Mouse (Mus musculus) neural tube, embryonic 11.5 days (tissue): ENCODE data around the gene Zbtb41. TPM values are rescaled to one million over a fixed set of nuclear protein-coding genes. Genes with fewer than 3 reads are reported as not detected.

Source experiments
- ATAC-seq: fragments of 200-750 bp; cut with Nextera tagmentation; 2 replicates; pipeline ENCODE4 v1.8.0; 2017; ENCODE audit warnings: moderate number of reproducible peaks, mild to moderate bottlenecking, moderate TSS enrichment, moderate library complexity; ENCODE audit not compliant: insufficient read depth, low FRiP score, low TSS enrichment
- DNase-seq: peaks from one replicate; pipeline ENCODE4 v3.0.0-alpha.2; 2015; ENCODE audit warnings: low spot score
- H3K27ac ChIP-seq: fragments of 300-500 bp; sonication (generic); 2 replicates; pipeline ENCODE4 v1.5.1; 2014; ENCODE audit warnings: low read depth, mild to moderate bottlenecking, low read length
- H3K27me3 ChIP-seq: fragments of 300-500 bp; sonication (generic); 2 replicates; pipeline ENCODE4 v1.6.1; 2014; ENCODE audit warnings: mild to moderate bottlenecking, low read length, mixed read lengths; ENCODE audit not compliant: control insufficient read depth, insufficient read depth
- H3K36me3 ChIP-seq: fragments of 300-500 bp; sonication (generic); 2 replicates; pipeline ENCODE4 v1.6.1; 2014; ENCODE audit warnings: mild to moderate bottlenecking, low read length, moderate library complexity, mixed read lengths; ENCODE audit not compliant: control insufficient read depth, insufficient read depth
- H3K4me1 ChIP-seq: fragments of 300-500 bp; sonication (generic); 2 replicates; pipeline ENCODE4 v1.6.1; 2014; ENCODE audit warnings: low read length, mixed read lengths; ENCODE audit not compliant: control insufficient read depth, insufficient read depth
- H3K4me2 ChIP-seq: fragments of 300-500 bp; sonication (generic); 2 replicates; pipeline ENCODE4 v1.6.1; 2014; ENCODE audit warnings: low read depth, mild to moderate bottlenecking, moderate library complexity
- H3K4me3 ChIP-seq: fragments of 300-500 bp; sonication (generic); 2 replicates; pipeline ENCODE4 v1.5.1; 2014; ENCODE audit warnings: low read depth, low read length
- H3K9ac ChIP-seq: fragments of 300-500 bp; sonication (generic); 2 replicates; pipeline ENCODE4 v1.6.1; 2014; ENCODE audit warnings: mild to moderate bottlenecking, low read length
- H3K9me3 ChIP-seq: fragments of 300-500 bp; sonication (generic); 2 replicates; pipeline ENCODE4 v1.6.1; 2016; ENCODE audit warnings: low read length; ENCODE audit not compliant: control insufficient read depth
- WGBS: fragments of 180-500 bp; shearing (Covaris S2); extraction: QIAGEN DNeasy Blood & Tissue Kit; methylation state at CpG from one replicate; pipeline ENCODE4 v1.1.7; 2014; 5-methylcytosine and 5-hydroxymethylcytosine counted together
- polyA plus RNA-seq: library from polyadenylated mRNA; unstranded; fragments of >200 nt; fragmentation: Nextera tagmentation; extraction: Ambion mirVana; gene quantifications from 2 replicates; pipeline ENCODE4 v1.2.1, GENCODE M21; 2014

Gene Zbtb41
- polyA plus RNA-seq, 1 experiment from 2014 or later = 19.6 TPM

DNA sequence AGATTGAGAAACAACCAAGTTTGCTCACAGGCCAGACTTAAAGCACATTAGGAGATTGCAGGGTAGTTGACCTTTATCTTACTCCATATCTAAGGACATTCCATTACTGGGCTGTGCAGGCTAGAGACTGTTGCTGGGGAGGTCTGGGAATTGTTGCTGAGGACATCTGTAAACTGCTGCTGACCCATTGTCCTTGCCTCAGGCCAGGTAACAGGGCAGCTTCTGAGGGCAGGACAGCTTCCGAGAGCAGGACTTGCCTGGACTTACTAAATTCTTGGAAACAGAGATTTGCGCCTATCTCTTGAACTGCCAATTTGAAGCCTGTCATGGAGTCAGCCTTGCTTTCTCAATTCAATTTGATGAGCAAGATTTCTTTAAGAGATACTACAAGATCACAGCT is 73.3 kb downstream of the Zbtb41 start:
- no peak overlapping the region for H3K4me2 ChIP-seq
- H3K4me1 ChIP-seq = no peaks in the 10 kb centered on the region
- H3K27me3 ChIP-seq = no peaks in the 10 kb centered on the region
- H3K4me3 ChIP-seq = no peak overlapping the region
- ATAC-seq = no peak
- no peak overlapping the region for H3K27ac ChIP-seq
- no peaks in the 10 kb centered on the region for H3K9me3 ChIP-seq
- DNase-seq = no peak
- H3K9ac ChIP-seq = no peak overlapping the region
- WGBS = 91% methylated on average over 2 of the region's 2 CpGs
- H3K36me3 ChIP-seq = peaks cover 2% of the 10 kb centered on the region; the same call in 1 of the 2 replicates

DNA sequence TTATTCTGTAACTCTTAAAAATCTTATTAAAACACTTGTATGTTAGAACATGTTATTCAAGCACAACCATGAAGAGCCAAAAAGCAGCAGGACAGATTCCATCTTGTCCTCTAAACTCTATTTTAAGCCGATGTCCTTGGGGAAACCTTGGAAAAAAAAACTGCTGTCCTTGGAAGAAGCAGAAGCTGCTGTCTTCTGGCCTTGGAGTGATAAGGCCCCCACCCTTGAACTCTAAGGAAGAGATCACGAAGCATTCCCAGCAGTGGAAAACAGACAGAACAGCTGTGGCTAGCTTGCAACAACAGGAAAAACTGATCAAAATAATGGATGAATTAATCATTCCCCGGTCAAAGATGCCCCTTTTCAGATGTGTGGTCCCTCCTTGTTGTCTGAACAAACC is 74.1 kb downstream of the Zbtb41 start:
- H3K27ac ChIP-seq = no peak overlapping the region
- no peaks in the 10 kb centered on the region for H3K9me3 ChIP-seq
- H3K9ac ChIP-seq = no peak overlapping the region
- H3K4me1 ChIP-seq = no peaks in the 10 kb centered on the region
- no peak for DNase-seq
- no peak overlapping the region for H3K4me3 ChIP-seq
- ATAC-seq = no peak
- no peaks in the 10 kb centered on the region for H3K36me3 ChIP-seq
- 91% methylated on average over 3 of the region's 3 CpGs for WGBS
- H3K27me3 ChIP-seq = no peaks in the 10 kb centered on the region
- no peak overlapping the region for H3K4me2 ChIP-seq

DNA sequence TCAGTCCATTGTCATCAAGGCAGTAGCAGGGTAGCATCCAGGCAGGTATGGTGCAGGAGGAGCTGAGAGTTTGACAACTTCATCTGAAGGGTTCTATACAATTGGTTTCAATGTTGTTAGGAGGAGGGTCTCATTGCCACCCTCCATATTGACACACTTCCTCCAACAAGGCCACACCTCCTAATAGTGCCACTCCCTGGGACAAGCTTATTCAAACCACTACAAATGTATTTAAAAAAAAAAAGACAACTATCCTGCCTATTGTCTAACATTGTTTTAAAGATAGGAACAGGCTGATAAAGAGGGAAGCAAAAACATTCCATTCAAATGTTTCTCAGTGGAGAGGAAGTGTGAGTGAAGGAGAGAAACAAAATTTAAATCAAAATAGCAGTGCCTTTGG is 77.7 kb downstream of the Zbtb41 start:
- Histone ChIP-seq H3K4me2 (no peak overlapping the region), H3K4me3 (no peak overlapping the region), H3K4me1 (no peaks in the 10 kb centered on the region), H3K27me3 (no peaks in the 10 kb centered on the region), H3K27ac (no peak overlapping the region), H3K9me3 (no peaks in the 10 kb centered on the region), H3K36me3 (no peaks in the 10 kb centered on the region), H3K9ac (no peak overlapping the region)
- ATAC-seq (no peak), DNase-seq (no peak)

GRCm38 (mm10) chr1:139501258-139501752 is 79.2 kb downstream of the Zbtb41 start, which contains the start of gene F13b:
Gene F13b, plus strand, starts transcription at chr1:139501702.
- H3K4me3 ChIP-seq = no peak within 1 kb of the TSS
- no peaks in the 10 kb centered on the region for H3K4me1 ChIP-seq
- DNase-seq = no peak
- no peaks in the 10 kb centered on the region for H3K27me3 ChIP-seq
- no peak within 1 kb of the TSS for H3K4me2 ChIP-seq
- H3K27ac ChIP-seq = no peak within 1 kb of the TSS
- H3K36me3 ChIP-seq = no peaks in the 10 kb centered on the region
- WGBS = 90% methylated on average over 3 of the region's 3 CpGs
- H3K9ac ChIP-seq = no peak within 1 kb of the TSS
- no peak for ATAC-seq
- no peaks in the 10 kb centered on the region for H3K9me3 ChIP-seq

Other genes with a start within 250 kb of the Zbtb41 start
- gene Crb1, start 45.2 kb upstream of the Zbtb41 start, polyA plus RNA-seq = 2.3 and 2.5 TPM in 2 replicates
- 23.7 and 24.1 TPM in 2 replicates for gene Aspm, start 32.5 kb downstream of the Zbtb41 start, polyA plus RNA-seq
- not detected in 2 replicates for gene F13b, start 79.4 kb downstream of the Zbtb41 start, polyA plus RNA-seq
- not detected in 2 replicates for gene Cfhr1, start 138.0 kb downstream of the Zbtb41 start, polyA plus RNA-seq